Mouse (Mus musculus) embryonic facial prominence, embryonic 12.5 days (tissue): ENCODE data around the gene Gm20852. TPM values are rescaled to one million over a fixed set of nuclear protein-coding genes. Genes with fewer than 3 reads are reported as not detected.
"Not testable (repeated sequence)": the region's sequence is repeated elsewhere in the genome, so short reads cannot be mapped to it uniquely, and the experiment has no call there.

Experiments used
- ATAC-seq: fragments of 200-750 bp; cut with Nextera tagmentation; 2 replicates; pipeline ENCODE4 v1.8.0; 2017; ENCODE audit not compliant: insufficient number of reproducible peaks, insufficient read depth, low FRiP score, low TSS enrichment
- H3K27ac ChIP-seq: fragments of 300-500 bp; sonication (generic); 2 replicates; pipeline ENCODE4 v1.5.1; 2016; ENCODE audit warnings: mild to moderate bottlenecking
- H3K27me3 ChIP-seq: fragments of 300-500 bp; sonication (generic); 2 replicates; pipeline ENCODE4 v1.6.1; 2016; ENCODE audit warnings: mild to moderate bottlenecking, moderate library complexity
- H3K36me3 ChIP-seq: fragments of 300-500 bp; sonication (generic); 2 replicates; pipeline ENCODE4 v1.6.1; 2016; ENCODE audit warnings: mild to moderate bottlenecking
- H3K4me1 ChIP-seq: fragments of 300-500 bp; sonication (generic); 2 replicates; pipeline ENCODE4 v1.6.1; 2016
- H3K4me2 ChIP-seq: fragments of 300-500 bp; sonication (generic); replicated peaks from 2 replicates; pipeline ENCODE4 v1.6.1; 2016; ENCODE audit warnings: mild to moderate bottlenecking, moderate library complexity
- H3K4me3 ChIP-seq: fragments of 300-500 bp; sonication (generic); 2 replicates; pipeline ENCODE4 v1.5.1; 2016; ENCODE audit warnings: mild to moderate bottlenecking
- H3K9ac ChIP-seq: fragments of 300-500 bp; sonication (generic); 2 replicates; pipeline ENCODE4 v1.6.1; 2016; ENCODE audit warnings: mild to moderate bottlenecking, moderate library complexity
- H3K9me3 ChIP-seq: fragments of 300-500 bp; sonication (generic); 2 replicates; pipeline ENCODE4 v1.6.1; 2016; ENCODE audit warnings: mild to moderate bottlenecking, moderate library complexity
- WGBS: fragments of 180-500 bp; shearing (Covaris S2); methylation state at CpG from one replicate; pipeline ENCODE4 v1.1.7; 2016; 5-methylcytosine and 5-hydroxymethylcytosine counted together
- polyA plus RNA-seq: library from polyadenylated mRNA; unstranded; fragments of >200 nt; fragmentation: Nextera tagmentation; extraction: Ambion mirVana; gene quantifications from 2 replicates; pipeline ENCODE4 v1.2.1, GENCODE M21; 2016

Gm20852 gene
- not detected in 2 replicates for polyA plus RNA-seq

DNA sequence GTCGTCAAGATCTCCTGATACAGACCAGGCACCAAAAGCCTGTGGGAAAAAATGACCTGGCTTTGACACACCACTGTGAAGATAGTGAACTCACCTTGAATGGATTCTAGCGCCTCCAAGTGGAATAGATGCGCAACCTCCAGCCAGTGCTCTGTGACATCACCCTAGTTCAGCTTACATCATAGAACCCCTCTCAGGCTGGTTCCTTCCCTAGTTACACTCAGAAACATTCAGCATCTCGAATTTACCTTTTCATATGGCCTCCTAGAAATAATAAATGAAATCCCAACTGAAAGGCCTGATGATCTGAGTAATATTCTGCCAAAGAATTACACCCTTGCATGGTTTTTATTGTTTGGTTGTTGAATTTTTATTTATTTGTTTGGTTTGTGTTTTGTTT is at the start of gene Gm20852:
Gene Gm20852, minus strand, starts transcription at position 101 of the 400 bp plus-strand sequence.
- not testable (repeated sequence) for ATAC-seq, H3K36me3 ChIP-seq
- no CpG with 5 or more reads among the region's 4 CpGs for WGBS

More for the DNA sequence above, at the start of gene Gm20852:
- H3K9me3 ChIP-seq, H3K9ac ChIP-seq, H3K27ac ChIP-seq, H3K27me3 ChIP-seq, H3K4me1 ChIP-seq, H3K4me2 ChIP-seq, H3K4me3 ChIP-seq: not testable (repeated sequence)
